Mouse (Mus musculus) testis, postnatal 10 days (tissue): ENCODE measurements around the gene Heyl.
"Not testable (repeated sequence)": the region's sequence is repeated elsewhere in the genome, so short reads cannot be mapped to it uniquely, and the experiment has no call there.

ENCODE experiments used
- DNase-seq: peaks from one replicate; pipeline ENCODE4 v3.0.0; 2021; ENCODE audit warnings: low spot score

Heyl gene

DNA sequence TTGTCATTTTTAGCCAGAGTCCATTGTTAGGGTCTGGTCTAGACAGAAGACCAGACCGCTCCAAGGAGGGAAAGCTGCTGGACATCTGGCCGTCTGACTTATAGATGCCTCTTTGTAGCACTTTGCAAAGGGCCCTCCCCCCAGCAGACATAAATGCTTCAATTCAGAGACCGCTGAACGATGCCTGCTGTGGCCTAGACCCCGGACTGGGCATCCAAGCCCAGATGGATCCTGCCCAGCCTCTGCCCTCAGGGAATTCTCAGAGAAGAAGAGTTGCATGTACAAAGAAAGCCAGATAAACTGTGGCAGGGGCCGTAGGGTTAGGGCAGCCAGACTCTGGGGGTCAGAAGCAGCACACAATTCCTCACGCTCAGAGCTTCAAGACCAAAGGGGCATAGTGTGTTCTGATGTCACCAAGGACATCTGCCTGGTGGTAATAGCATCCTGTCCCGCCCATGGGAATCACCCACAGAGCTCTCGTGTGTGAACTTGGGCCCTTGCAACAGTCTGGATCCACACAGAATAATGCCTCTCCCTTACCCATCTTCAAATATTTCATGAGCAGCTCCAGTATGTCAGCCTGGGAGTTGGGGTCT is 2.6 kb downstream of the Heyl start:
- no peak for DNase-seq

DNA sequence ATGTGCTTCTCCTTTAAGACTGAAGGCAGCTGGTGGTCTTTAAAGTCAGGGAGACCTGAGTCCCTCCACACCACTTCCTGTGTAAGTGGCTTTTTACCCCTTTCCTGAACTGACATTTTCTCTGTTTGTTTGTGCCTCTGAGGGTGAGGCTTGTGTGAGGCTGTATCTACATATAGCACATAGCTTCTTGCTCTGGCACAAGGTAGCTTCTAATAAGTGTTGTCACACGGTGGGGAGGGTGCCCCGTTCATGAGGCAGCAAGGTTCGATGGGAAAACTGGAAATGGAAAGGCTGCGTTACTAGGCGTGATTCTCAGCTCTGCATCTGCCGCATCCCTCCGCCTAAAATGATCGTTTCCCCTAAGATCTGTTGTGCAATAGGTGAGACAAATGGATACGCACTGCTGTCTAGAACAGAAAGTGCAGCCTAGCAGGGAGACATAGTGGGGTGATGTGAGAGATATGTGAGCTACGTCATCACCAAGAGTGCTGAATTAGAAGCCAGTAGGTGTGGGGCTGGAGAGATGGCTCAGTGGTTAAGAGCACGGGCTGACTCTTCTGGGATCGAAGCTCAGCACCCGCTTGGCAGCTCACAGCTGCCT is 3.2 kb downstream of the Heyl start:
- no peak for DNase-seq

DNA sequence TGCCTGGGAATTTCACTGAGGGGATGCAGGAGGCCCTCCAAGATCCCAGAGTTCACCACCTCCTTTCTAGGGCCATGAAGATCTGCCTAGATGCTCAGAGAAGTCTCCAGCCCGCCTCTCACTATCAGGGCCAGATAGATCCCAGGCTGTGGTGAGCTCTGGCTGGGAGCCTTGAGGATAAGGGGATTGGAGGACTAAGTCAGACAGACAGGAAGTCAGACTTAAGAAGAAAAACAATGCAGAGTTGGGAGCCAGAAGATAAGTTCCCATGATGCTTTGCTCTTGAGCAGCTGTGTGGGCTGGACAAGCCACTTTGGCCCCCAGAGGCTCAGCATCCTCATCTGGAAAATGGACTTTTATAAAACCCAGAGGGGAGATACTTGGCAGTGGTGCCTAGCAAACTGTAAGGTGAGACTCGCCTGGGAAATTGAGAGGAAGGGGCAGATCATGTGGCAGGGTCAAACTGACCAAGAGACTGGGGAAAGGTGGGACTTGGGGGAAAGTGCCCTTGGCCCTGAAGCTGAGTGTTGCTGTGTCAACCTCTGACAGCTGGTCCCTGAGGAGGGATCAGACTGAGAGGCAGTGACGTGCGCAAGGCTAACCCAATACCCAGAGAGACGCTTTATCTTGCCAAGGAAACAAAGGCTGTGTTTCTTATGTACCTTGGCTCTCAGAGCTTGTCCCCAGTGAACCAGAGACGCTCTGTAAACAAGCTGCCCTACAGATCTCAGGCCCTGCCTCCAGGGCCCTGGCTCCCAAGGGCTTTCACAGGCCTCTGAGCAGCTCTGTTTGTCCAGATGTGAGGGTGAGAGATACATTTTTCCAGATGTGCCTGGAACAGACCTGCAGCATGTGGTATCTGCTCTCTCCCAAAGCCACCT is 4.3 kb downstream of the Heyl start:
- no peak for DNase-seq

DNA sequence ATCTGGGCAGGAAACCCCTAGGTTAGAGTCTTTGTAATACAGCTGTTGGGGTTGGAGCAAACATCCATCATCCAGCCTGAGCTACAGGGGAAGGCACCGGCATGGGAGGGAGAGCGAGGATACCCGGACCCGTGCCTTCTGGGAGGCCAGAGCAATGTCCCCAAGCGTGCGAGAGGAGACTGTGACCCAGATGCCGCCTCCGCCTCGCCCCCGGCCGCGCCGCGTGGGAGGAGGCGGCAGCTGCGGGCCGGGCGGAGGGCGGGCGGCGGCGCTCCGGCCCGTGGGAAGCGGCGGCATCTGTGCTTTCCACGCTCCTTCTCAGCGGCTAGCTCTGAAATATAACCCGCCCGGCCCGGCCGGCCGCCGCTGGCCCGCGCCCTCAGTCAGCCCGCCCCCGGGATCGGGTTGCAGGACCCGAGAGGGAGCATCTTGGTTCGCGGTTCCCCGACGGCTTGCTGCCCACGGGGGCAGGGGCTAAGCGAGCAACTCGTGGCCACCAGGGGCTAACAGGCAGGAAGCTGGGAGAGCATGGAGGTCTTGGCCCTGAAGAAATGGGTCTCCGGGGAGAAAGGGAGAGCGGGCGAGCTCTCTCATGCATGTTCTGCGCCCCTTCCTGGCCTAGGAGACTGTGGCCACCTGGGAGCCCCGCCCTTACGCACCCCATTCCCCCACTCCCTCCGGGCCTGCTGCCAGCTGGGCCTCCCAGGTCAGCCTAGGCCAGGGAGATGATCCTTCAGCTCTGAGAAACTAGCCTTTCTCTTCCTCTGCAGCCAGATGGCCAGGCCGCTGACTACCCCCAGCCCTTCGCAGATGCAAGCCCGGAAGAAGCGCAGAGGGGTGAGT is 6.2 kb downstream of the Heyl start:
- peak; percentile 80 for DNase-seq

DNA sequence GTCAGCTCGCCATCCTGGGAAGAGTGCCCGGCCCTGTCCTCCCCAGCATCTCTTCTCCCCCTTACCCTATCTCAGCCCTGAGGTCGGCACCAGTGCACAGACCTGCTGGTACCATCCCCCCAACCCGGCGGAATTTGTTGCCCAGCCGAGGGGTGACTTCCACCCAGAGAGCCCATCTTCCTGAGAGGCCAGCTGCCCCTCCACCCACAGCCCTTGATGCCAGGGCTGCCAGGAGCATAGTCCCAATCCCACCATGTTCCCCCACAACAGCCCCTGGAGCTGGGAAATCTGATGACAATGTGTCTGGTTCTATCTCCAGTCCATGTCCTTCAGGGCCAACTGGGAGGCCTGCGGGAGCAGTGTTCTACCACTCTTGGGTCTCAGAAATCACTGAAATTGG is 12.9 kb downstream of the Heyl start:
- DNase-seq, result no peak

DNA sequence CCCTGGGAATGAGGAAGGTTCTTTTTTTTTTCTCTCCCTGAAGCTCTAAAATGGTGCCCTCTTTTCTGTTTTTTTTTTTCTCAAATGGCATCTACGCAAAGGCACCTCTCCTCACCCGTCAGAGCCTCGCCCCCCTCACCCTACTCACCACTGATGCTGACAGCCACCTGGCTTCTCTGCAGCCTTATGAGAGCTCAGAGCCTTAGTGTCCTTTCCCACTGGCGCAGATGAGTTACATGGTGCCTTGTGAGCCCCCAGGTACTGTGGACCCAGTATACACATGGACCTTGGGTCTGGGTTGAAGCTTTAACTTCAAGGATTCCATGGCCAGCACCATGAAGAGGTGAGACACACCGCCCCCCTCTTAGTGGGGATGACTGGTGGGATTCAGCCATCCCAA is 13.3 kb downstream of the Heyl start:
- no peak for DNase-seq

DNA sequence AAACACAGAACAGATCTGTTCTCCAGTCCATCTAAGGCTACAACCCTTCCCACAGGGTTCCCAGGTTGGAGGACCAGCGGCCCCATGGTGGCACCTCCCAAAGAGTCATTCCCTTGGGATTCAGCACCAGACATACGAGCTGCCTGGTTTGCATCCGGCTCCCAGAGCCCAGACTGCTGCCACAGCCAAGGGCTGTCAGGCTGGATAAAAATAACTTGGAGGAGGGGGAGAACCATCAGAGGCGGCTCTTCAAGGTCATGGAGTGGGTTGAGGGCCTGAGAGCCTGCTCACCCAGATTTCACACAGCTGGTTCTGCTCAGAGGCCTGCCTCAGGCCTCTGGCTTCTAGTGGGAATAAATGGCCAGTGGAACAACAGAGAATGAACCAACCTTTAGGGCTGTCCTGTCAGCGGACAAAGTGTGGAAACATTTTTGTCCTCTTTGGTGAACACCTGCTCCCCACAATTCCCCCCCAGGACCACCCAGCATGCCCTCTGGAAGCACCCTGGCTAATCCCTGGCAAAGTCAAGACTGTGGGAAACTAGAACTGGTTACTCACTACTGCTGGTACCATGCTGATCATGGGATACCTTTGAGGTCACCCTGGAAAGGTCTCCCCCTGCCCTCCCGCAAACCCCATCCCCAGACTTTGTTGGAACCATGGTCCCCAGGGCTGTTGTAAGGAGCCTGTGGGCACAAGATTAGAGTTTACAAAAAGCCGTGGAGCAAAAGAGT is 14.0 kb downstream of the Heyl start:
- no peak for DNase-seq

DNA sequence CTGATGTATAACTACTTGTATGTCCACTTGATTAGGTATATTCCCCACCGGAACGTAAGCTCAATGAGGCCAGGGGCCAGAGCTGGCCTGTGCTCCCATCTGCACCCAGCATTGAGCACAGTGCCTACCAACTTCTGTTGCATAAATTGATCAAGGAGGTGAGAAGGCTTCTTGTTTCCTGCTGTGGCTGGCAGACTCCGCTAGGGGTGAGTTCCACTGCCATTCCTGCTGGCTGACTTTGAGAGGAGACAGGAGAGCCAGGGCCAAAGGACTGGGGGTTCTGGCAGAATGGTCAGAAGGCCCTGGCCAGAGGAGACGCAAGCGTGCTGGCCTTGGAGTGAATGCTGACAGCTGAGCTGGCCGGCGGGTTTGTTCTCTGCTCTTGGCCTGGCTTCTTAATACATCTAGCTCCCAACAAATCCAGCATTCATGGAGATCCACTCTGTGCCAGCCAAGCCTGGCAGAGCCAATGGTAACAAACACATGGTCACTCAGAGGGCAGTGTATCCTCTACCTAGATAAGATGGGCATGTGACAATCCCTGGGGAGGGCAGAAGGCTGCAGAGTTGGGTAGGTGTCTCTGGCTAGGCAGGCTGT is 15.7 kb downstream of the Heyl start:
- peak; percentile 72 for DNase-seq

DNA sequence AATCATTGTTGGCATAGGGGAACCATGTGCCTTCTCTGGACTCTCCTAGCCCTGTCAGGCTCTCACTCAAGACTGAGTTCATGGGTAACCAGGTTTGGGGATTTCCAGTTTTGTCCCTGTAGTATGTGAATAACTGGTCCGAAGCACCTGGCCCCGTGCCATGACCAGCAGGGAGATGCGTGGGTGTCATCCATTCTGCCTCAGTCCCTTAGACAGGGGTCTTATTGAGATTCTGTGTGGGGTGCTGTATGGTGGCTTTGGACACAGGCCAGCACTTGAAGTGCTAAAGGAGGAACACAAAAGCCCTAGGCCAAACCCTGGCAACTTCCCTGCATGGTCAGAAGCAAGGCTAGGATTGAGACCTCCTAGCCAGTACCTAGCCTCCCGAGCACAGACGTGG is 18.9 kb downstream of the Heyl start:
- DNase-seq, result peak; percentile 72

DNA sequence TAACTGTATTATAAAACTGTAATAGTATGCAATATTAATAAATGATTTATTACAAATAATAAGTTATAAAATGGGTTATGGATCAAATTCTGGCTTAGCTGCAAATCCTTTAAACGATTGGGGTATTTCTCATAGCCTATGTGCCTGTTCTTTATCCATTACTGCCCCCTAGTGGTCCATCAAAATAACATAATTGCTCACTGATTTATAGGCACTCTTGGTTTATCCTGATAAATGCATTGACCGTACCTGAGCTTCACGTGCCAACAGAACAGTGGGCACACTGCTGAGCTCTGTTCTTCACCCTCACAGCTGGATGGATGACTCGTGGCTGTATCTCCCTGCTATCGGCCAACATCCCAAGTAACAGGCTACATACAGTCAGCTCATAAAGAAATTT is 21.3 kb downstream of the Heyl start:
- no peak for DNase-seq

DNA sequence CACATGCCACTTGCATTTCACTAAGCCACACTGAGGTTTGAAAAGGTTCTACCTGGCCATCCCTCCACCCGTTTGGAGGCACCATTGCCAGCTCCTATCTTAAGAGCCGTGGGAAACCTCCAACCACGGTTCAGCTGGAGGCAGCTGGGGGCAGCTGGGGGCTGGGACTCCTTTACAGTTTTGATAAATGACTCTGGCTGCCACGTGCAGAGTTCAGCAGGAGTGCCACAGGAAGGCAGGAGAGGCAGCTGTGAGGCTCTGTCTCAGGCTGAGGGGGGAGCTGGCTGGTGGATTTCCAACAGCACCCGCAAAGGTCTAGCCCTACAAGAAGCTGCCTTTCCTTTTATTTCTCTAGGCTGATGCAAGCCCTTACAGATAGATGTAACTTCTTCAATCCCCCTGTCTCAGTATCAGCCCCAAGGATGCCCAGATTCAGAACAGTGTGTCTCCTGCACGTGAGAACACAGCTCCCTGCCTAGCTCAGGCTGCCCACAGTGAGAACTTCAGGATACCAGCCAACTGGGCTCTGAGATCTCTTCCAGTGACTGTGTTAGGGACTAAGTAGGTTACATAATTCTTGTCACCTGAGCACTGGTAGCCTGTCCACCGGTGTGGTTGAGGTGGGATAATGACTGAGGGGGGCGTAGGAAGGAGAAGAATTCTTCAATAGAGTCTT is 26.9 kb downstream of the Heyl start:
- DNase-seq, result no peak

DNA sequence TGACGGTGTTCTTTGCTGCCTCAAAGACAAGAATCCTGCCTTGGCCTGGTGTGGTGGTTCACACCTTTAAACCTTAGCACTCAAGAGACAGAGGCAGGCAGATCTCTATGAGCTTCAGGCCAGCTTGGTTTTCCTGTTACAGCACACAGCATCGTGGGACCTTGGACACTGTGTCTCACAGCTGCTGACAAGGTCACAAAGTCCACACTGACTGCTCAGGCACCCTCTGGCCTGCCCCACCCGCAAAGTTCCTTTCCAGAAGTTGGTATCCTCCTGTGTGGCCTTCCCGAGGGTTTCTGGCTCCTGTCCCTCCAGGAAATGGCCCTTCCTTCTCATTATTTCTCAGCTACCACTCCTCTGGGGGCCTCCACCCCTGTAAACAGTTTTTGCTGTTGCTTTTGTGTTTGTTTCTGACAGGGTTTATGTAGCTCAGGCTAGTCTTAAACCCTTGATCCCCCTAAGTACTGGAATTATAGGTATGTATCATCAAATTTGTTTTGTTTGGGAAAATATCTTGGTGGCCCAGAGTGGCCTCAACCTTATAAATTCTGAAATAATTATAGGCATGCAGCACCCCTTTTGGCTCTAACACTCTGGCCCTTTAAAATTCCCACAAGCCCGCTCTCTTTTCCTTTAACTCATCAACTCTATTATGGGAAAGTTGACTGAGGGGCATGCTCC is 28.5 kb downstream of the Heyl start, which contains the start of gene Pabpc4:
Gene Pabpc4 (plus strand): TSS at position 631 of the 681 bp plus-strand sequence.
- no peak for DNase-seq

DNA sequence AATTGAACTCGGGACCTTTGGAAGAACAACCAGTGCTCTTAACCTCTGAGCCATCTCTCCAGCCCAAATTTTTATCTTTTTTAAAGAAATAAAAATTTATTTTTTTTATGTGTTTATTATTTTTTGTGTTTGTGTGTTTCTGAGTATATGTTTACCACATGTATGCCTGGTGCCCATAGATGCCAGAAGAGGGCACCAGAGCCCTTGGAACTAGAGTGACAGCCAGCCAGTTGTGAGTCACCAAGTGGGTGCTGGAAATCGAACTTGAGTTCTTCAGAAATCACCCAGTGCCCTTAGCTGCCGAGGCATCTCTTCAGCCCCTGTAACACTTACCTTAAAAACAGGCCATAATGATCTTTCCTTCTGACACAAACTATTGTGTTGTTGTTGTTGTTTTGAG is 37.7 kb downstream of the Heyl start:
- no peak for DNase-seq

DNA sequence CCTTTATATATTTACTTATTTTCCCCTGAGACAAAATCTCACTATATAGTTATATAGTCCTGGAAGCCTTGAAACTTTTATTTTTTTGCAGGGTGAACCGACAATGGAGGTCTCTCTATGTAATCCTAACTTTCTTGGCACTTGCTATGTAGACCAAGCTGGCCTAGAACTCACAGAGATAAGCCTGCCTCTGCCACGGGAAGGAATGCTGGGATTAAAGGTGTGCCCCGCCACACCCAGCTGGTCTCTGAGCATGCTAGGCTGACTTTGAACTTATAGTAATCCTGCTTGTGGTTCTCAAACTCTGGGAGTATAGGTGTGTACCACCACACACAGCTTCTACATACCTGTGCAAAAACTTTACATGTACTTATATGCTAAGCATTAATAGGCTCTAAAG is 46.8 kb downstream of the Heyl start:
- DNase-seq, result no peak

DNA sequence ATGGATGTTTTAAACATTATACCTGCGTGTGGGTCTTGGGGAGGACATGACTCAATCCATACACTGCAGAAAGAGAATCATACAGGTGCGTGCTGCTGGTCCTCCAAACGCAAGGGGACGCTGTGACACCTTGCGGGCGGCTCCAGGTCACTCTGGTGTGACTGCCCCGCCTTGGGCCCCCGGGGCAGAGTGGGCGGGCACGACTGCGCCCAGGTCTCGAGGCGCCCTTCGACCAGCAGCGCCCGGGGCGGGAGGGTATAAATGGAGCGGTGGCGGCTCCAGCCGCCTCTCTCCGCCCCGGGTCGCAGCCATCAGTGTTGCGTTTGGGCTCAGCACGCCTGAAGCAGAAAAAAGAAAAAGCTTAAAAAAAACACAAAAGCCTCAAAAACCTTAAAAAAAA is 49.1 kb downstream of the Heyl start:
- peak; percentile 93 for DNase-seq

DNA sequence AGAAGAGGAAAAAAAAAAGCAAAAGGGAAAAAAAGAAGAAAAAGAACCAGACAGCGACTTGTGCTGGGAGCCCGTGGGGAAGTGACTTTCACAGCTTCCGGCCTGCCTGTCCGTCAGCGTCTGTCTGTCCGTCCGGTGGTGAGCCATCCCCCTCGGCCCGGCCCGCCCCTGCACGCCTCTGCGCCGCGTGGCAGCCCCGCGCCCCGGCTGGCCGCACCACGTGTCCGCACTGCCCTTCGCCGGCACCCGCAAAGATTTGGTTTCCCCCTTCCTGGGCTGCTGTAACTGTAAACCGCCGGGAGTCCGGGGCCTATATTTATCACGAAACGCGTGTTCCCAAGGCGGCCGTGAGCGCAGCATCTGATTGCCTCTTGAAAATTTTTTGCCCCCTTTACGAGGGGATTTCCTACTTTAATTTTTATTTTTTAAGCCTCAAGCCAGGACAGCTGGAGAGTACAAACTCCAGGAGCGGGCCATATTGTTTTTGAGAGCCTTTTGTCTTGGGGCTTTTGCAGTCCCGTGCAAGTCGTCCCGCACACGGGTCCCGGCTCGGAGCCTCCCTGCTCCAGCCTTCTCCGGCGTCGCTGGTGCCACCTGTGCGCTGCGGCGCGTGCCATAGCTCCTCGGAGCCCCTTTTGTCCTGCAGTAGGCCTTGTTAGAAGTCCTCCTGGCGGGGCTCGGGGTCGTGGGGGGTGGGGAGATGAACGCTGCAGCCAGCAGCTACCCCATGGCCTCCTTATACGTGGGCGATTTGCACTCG is 49.7 kb downstream of the Heyl start:
- not testable (repeated sequence) for DNase-seq

DNA sequence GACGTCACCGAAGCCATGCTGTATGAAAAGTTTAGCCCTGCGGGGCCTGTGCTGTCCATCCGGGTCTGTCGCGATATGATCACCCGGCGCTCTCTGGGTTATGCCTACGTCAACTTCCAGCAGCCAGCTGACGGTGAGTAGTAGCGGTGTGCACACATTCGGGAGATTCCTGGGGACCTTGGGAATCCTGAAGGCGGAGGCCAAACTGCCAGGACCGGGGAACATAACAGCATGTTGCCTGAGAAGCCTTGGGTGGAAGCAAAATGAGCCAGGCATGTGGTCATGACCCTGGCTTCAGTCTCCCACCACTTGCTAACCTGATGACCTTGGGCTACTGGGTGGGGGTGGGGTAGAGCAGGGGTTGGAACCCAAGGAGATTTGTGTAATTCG is 50.3 kb downstream of the Heyl start:
- DNase-seq, result not testable (repeated sequence)

DNA sequence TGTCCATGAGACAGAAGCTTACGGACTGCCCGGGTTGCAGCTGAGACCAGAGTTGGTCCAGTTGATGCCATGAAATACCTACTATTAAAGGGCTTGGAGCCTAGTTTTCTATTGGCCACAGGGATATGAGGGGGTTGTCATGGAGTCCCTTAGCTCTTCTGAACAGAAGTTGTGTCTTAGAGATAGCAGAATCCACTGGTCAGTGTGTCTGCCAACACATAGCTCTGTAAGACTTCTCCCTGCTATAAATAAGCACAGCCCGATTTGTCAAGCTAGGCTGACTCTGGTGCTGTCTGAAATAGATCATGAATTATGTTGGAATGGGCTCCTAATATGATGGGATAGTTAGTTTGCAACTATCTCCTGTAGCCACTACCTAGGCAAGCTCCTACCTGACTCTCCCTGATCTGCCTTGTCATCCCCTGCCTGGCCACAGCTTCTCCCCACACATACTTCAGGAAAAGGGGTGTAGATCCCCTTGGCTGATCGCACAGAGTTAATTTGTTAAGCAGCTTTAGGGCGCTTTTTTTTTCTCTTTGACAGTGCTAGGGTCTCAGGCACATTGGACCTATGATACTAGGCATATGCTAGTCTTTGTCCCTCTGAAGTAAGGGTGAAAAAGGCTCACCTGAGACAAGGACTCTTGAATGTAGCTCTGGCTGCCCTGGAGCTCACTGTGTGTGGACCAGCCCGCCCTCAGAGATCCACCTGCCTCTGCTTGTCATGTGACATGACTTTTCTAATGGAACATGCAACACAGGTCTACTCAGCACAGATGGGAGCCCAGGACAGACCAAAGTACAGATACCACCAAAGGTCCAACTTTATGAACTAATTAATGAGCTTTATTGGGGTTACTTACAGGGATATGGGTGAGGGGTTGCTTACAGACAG is 51.6 kb downstream of the Heyl start:
- no peak for DNase-seq
